Mouse (Mus musculus) cerebellum, postnatal 10 days (tissue): ENCODE results near the gene Vwa3b.

ENCODE experiments used
- DNase-seq, 2 experiments: peaks; one replicate each; pipeline ENCODE4 v3.0.0; 2021; ENCODE audit warnings: mixed read lengths in 2 of 2

Gene Vwa3b

GRCm38 (mm10) chr1:37130012-37130570 is 103.7 kb downstream of the Vwa3b start:
- DNase-seq = no peak

GRCm38 (mm10) chr1:37131146-37131545 is 104.8 kb downstream of the Vwa3b start:
- peak; percentile 68 to 74 for DNase-seq

DNA sequence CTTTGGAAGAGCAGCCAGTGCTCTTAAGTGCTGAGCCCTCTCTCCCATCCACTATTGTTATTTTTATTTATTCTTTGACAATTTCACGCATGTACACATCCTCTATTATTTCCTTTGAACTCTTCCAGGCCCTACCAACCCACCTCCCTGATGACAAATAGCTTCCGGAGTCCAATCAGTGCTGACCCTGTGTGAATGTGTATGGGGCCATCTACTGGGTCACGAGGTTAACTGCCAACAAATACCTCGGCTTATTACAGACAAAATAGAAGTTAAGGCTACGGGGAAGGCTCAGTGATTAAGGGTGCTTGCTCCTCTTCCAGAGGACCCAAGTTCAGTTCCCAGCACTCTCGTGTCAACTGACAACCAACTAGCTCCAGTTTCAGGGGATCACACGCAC is 106.0 kb downstream of the Vwa3b start:
- no peak for DNase-seq

GRCm38 (mm10) chr1:37145966-37146365 is 119.6 kb downstream of the Vwa3b start:
- peak in 1 of 2 experiments; percentile 43 for DNase-seq

DNA sequence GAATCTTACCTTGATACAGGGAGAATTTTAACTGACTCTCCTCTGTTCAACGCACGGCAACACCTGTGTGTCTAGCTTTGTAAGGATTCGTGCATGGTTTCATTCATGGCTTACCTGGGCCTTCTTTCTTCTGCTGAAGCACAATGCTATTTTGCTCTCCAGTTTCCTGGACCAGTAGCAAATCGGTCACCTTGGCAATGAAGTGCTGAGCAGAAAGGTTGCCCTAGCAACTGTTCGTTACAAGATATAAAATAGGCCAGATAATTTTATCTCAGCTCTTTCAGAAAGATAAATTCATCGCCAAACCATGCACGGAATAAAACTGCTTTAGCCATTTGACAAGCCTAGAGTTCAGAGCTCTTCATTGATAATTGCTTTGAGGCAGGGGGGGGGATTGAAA is 123.5 kb downstream of the Vwa3b start:
- no peak for DNase-seq

DNA sequence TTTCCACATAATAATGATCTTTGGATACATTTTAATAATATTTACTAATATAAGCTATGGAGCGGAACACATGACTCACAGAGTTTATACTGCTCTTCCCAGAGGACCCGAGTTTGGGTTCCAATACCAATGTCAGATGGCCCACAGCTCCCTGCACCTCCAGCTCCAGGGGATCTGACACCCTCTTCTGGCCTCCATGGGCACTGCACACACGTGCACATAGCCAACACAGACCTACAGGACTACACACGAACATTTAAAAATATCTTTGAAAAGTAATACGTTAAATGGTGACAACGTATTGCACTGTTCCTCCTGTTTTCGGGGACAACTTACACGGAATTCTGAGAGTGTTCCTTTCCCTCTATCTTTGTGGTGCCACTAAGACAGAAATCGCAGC is 125.5 kb downstream of the Vwa3b start:
- peak in 1 of 2 experiments; percentile 18 for DNase-seq

- DNase-seq = no peak
Observed at GRCm38 (mm10) chr1:37166066-37166465, 139.7 kb downstream of the Vwa3b start.

GRCm38 (mm10) chr1:37167918-37168317 is 141.5 kb downstream of the Vwa3b start:
- no peak for DNase-seq

GRCm38 (mm10) chr1:37177874-37178273 is 151.5 kb downstream of the Vwa3b start:
- no peak for DNase-seq

GRCm38 (mm10) chr1:37179852-37180251 is 153.5 kb downstream of the Vwa3b start:
- no peak for DNase-seq

DNA sequence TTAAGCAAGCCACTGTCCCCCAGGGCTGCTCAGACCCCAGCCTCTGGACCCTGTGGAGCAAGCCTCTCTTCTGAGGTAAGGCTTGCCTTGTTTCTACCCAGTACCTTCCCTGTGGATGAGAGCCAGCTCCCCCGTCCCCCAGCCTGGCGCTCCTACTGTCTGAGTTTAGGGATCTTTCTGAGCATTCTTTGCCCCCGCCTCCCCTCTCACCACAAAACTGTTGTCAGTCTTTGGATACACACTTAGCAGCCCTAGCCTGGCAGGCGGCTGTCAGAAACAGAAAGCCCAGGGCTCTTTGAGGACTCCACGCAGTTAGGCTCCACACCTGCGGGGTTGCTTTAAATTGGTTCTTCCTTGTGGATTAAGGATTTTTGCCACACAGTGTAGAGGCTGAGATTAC is 160.7 kb downstream of the Vwa3b start:
- DNase-seq = no peak

DNA sequence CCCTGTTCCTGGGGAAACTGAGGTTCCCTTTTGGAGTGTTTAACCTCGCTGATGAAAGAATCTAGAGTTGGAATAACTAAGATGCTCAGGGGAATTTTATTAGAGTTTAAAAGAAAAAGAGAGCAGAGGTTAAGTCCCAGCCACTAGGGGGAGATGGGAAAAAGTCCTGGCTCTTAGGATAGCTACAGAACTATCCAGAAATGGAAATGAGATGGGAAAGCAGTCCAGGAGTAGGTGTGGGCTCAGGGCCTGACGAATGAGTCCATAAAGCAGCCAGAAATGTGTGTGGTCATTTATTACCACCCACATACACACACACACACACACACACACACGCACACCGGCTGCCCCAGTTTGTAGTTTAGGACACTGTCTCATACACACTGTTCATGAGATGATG is 168.2 kb downstream of the Vwa3b start:
- peak; percentile 23 to 43 for DNase-seq

GRCm38 (mm10) chr1:37201406-37201805 is 175.0 kb downstream of the Vwa3b start:
- no peak for DNase-seq

DNA sequence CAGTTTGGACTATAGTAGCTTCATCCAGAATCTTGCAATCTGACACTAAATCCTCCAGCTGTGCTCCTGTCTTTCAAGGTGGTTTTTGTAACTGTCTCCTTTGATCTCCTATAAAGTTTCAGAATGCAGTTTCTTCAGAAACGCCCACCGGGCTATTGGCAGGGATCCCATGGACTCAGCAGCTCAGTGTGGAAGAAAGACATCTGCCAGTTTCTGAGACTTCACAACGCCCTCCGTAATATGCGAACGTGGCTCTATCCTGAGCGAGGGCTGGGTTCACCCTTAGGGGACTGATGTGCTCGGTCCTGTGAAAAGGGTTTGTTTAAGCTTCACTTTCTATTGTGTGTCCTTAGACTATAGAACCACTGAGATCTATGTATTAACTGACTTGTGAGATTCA is 181.3 kb downstream of the Vwa3b start:
- peak in 1 of 2 experiments; percentile 16 for DNase-seq

GRCm38 (mm10) chr1:37212375-37212774 is 186.0 kb downstream of the Vwa3b start:
- no peak for DNase-seq

DNA sequence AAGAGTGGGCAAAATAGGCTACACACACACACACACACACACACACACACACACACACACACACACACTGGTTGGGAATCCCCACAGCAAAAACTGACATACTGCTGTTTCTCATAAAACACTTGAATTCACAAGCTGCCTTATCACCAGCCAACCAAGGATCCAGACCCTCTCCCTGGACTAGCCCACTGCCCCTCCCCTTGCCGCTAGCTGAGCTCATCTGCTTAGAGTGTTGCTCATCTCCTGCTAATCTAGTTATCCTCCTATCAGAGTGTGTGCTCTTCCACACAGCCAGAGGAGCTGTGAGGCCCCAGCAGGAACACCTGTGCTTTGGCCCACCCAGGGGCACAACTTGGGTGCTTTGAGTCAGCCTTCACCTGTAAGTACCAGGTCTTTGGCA is 187.7 kb downstream of the Vwa3b start, which contains the start of gene Cnga3:
TSS of gene Cnga3 (plus strand) at position 291 of the 400 bp plus-strand sequence.
- DNase-seq = no peak

- peak; percentile 23 to 46 for DNase-seq
Observed at GRCm38 (mm10) chr1:37218386-37218785, 192.0 kb downstream of the Vwa3b start.

- DNase-seq = peak in 1 of 2 experiments; percentile 13
Observed at GRCm38 (mm10) chr1:37219593-37219992, 193.2 kb downstream of the Vwa3b start.

GRCm38 (mm10) chr1:37220134-37220907 is 193.9 kb downstream of the Vwa3b start:
- peak; percentile 80 to 83 for DNase-seq

- DNase-seq = no peak
Observed at GRCm38 (mm10) chr1:37222002-37222401, 195.6 kb downstream of the Vwa3b start.

- no peak for DNase-seq
Observed at GRCm38 (mm10) chr1:37230404-37230803, 204.0 kb downstream of the Vwa3b start.

DNA sequence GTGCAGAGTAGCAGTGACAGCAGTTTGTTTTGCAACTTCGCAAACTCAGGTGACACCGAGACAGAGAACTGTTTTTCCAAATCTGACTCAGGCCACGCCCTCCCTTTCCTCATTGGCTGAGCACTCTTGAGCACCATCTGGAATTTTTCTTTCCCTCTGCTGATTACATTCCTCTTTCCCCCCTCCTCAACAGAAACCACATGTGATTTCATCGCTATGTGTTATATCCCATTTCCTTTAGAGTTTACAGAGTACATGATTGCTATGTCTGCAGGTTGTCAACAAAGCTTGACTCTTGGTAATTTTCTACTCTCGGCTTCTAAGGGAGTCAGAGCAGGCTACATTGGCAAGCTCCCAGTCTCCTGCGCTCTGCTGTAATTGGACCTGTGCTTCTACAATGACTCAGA is 204.9 kb downstream of the Vwa3b start:
- no peak for DNase-seq
